Mouse (Mus musculus): ENCODE data around the gene Rbm45. TPM values are rescaled to one million over a fixed set of nuclear protein-coding genes. Genes with fewer than 3 reads are reported as not detected.

Gene Rbm45
- polyA plus RNA-seq, 1 experiment from 2014 or later = 19.7 TPM

DNA sequence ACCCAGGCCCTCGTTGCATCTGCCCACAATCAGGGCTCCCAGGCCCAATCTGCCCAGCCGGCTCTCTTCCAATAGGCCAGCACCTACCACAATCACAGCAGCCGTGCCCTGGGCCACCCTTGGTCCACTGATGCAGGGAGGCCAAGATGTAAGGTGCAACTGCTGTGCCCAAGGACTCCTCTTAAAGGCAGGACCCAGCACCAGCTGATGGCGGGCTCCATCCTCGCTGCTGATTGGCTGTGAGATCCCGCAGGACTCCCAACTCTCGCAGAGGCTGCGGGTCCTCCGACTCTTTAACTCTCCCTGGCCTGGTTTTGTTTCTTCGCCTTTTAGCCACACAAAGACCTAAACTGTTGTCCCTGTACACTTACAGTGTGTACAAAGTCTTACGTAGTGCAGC lies 9.6 kb upstream of the Rbm45 start, which contains the start of gene Cyct:
Cyct (minus strand) TSS at position 225 of the 400 bp plus-strand sequence.
- H3K36me3 ChIP-seq = no peaks in the 10 kb centered on the region
- WGBS = 89% methylated on average over 11 of the region's 11 CpGs
- no peak within 1 kb of the TSS for H3K9ac ChIP-seq (replicated peaks)
- no peak within 1 kb of the TSS for H3K4me3 ChIP-seq
- no peak within 1 kb of the TSS for H3K27ac ChIP-seq (replicated peaks)
- no peaks in the 10 kb centered on the region for H3K9me3 ChIP-seq
- no peak within 1 kb of the TSS for H3K4me2 ChIP-seq (replicated peaks)
- no peak for ATAC-seq (replicated peaks)
- no peaks in the 10 kb centered on the region for H3K4me1 ChIP-seq
- no peaks in the 10 kb centered on the region for H3K27me3 ChIP-seq

DNA sequence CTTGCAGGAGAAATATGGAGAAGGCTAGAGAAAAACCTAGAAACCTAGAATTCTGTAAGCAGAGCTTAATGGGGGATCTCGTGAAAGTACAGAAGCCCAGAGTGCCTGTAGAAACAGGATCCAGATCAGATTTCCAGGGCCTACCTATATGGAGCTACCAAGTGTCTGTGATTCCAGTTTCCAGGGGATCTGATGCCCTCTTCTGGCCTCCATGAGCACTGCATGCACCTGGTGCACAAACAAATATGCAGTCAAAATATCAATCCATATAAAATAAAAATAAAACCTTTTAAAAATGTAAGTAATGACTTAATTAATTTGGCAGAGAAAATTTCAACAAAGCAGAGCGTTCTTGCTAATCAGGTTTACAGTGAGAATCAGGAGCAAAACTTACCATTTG lies 7.7 kb upstream of the Rbm45 start:
- ATAC-seq (replicated peaks) = no peak
- H3K9me3 ChIP-seq = no peaks in the 10 kb centered on the region
- H3K4me1 ChIP-seq = no peaks in the 10 kb centered on the region
- no peak overlapping the region for H3K4me2 ChIP-seq (replicated peaks)
- no peak overlapping the region for H3K4me3 ChIP-seq
- H3K36me3 ChIP-seq = no peaks in the 10 kb centered on the region
- H3K27ac ChIP-seq (replicated peaks) = no peak overlapping the region
- H3K27me3 ChIP-seq = no peaks in the 10 kb centered on the region
- H3K9ac ChIP-seq (replicated peaks) = no peak overlapping the region
- 59% methylated on average over 2 of the region's 2 CpGs for WGBS

DNA sequence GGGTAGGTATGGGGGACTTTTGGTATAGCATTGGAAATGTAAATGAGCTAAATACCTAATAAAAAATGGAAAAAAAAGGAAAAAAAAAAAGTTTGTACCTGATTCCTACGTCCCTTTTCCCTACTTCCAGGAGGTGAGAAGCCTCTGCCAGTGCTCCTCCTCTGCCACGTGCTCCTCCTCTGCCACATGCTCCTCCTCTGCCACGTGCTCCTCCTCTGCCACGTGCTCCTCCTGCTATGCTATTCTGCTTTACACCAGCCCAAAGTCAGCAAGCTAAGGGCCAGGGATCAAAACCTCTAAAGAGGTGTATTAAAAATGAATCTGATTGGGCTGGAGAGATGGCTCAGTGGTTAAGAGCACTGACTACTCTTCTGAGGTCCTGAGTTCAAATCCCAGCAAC lies 4.0 kb upstream of the Rbm45 start:
- no peaks in the 10 kb centered on the region for H3K36me3 ChIP-seq
- H3K9ac ChIP-seq (replicated peaks) = no peak overlapping the region
- no peak overlapping the region for H3K27ac ChIP-seq (replicated peaks)
- 67% methylated on average over 4 of the region's 4 CpGs for WGBS
- H3K4me3 ChIP-seq = no peak overlapping the region
- H3K4me1 ChIP-seq = peaks cover 5% of the 10 kb centered on the region
- H3K9me3 ChIP-seq = no peaks in the 10 kb centered on the region
- H3K4me2 ChIP-seq (replicated peaks) = no peak overlapping the region
- no peak for ATAC-seq (replicated peaks)
- H3K27me3 ChIP-seq = no peaks in the 10 kb centered on the region

DNA sequence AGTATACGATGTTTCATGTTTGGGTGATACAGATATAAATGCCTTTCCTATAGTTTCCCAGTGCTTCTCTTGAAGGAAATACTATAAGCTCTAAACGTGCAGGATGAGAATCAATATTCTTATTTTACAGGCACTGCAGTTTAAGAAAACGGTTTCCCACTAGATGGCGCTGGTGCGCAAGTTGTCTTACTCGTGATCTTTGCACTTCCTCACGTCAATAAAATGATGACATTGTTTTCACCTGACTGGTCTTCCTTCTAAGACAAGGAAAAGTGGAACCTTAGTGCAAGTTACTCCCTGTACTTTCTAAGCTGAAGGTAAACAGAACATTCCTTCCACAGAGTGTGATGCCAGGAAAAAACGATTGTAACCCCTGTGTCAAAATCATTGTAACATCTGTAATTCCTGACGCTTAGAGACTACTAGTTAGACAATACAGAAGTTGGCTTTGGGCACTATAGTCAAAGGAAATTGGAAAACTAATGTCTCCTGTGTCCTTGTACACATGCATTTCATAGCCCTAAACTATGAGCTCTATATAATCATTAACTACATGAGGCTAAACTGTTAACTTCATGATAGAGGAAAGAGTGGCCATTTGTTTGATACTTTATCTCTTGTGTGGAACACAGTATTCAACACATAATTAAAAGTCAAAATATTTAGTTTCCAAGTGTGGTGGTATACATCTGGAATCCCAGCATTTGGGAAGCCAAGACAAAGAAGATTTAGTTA lies 2.4 kb upstream of the Rbm45 start:
- Histone ChIP-seq H3K36me3 (peaks cover 4% of the 10 kb centered on the region), H3K4me1 (peaks cover 11% of the 10 kb centered on the region), H3K9ac (replicated peaks) (no peak overlapping the region), H3K4me3 (no peak overlapping the region), H3K27ac (replicated peaks) (no peak overlapping the region), H3K9me3 (no peaks in the 10 kb centered on the region), H3K4me2 (replicated peaks) (no peak overlapping the region), H3K27me3 (no peaks in the 10 kb centered on the region)
- no peak for ATAC-seq (replicated peaks)
- WGBS = 17% methylated on average over 9 of the region's 9 CpGs

DNA sequence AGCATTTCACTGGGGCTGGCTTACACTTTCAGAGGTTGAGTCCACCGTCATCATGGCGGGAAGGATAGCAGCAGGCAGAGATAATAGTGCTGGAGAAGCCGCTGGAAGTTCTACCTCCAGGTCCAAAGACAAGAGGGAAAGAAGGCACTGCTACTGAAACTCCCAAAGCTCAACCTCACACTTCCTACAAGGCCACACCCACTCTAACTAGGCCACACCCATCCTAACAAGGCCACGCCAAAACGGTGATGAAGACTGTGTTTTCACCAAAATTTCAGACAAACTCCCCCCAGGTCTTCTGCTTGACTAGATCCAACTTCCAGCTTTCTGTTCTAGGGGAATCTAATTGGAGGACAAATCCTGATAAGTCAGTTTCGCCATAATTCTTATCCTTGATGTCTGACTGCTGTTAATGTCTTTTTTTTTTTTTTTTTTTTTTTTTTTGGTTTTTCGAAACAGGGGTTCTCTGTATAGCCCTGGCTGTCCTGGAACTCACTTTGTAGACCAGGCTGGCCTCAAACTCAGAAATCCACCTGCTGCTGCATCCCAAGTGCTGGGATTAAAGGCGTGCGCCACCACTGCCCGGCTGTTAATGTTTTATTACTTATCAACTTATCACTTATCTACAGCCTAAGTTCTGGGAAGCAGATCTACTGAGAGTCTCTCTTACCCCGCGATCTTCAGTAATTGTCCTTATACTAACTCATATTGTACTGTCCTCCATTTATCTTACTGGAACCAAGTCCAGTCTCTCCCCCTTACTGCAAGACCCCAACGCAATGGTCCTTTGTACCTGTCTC lies 723 bp upstream of the Rbm45 start:
- H3K36me3 ChIP-seq = peaks cover 19% of the 10 kb centered on the region
- H3K4me3 ChIP-seq = peak overlapping the region; percentile 93; the same call in 1 of the 2 replicates
- ATAC-seq (replicated peaks) = 0 out of 2 replicates have a peak, but pooled peaks have one; percentile 3
- peaks cover 11% of the 10 kb centered on the region for H3K4me1 ChIP-seq
- no peak overlapping the region for H3K9ac ChIP-seq (replicated peaks)
- no peaks in the 10 kb centered on the region for H3K27me3 ChIP-seq
- no peaks in the 10 kb centered on the region for H3K9me3 ChIP-seq
- H3K4me2 ChIP-seq (replicated peaks) = no peak overlapping the region
- H3K27ac ChIP-seq (replicated peaks) = no peak overlapping the region
- 78% methylated on average over 13 of the region's 13 CpGs for WGBS

DNA sequence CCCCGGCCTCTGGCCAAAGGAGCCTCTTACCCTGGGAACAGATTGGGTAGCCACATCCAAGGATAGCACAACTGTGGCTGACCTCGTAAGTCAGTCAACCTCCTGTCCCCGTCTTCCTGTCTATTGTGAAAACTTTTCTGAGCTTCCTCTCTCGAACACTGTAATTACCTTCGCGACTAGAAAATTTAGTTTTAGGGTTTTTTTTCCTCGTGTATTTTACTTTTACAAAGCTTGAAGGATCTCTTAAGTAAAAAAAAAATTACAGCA lies 805 bp downstream of the Rbm45 start:
- H3K36me3 ChIP-seq = peaks cover 30% of the 10 kb centered on the region
- 3% methylated on average over 7 of the region's 7 CpGs for WGBS
- peaks cover 11% of the 10 kb centered on the region for H3K4me1 ChIP-seq
- peak overlapping the region; percentile 90 for H3K9ac ChIP-seq (replicated peaks)
- peak overlapping the region; percentile 93 for H3K4me3 ChIP-seq
- H3K4me2 ChIP-seq (replicated peaks) = peak overlapping the region; percentile 87
- H3K27ac ChIP-seq (replicated peaks) = no peak overlapping the region
- H3K27me3 ChIP-seq = no peaks in the 10 kb centered on the region
- ATAC-seq (replicated peaks) = no peak
- H3K9me3 ChIP-seq = no peaks in the 10 kb centered on the region

DNA sequence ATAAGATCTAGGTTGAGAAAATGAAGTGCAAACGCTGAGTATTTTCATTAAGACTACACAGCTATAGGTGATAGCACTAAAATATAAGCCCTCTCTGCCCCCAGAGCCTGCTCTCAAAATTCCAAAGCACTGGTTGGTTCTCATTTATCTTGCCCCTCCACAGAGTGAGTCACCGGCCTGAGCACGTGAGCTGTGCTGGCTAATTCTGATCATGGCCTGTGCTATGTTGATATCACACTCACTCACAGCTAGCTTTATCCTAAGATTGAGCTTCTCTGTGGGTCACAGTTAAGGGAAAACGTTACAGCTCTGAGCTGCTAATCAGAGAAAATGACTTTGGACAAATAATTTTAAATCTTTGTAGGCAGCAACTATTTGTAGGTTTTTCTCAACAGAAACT lies 2.5 kb downstream of the Rbm45 start:
- WGBS = 91% methylated on average over 4 of the region's 4 CpGs
- no peaks in the 10 kb centered on the region for H3K9me3 ChIP-seq
- H3K27me3 ChIP-seq = no peaks in the 10 kb centered on the region
- H3K4me2 ChIP-seq (replicated peaks) = no peak overlapping the region
- H3K4me3 ChIP-seq = no peak overlapping the region
- H3K4me1 ChIP-seq = peaks cover 11% of the 10 kb centered on the region
- peaks cover 42% of the 10 kb centered on the region for H3K36me3 ChIP-seq
- no peak overlapping the region for H3K9ac ChIP-seq (replicated peaks)
- no peak overlapping the region for H3K27ac ChIP-seq (replicated peaks)
- ATAC-seq (replicated peaks) = no peak

DNA sequence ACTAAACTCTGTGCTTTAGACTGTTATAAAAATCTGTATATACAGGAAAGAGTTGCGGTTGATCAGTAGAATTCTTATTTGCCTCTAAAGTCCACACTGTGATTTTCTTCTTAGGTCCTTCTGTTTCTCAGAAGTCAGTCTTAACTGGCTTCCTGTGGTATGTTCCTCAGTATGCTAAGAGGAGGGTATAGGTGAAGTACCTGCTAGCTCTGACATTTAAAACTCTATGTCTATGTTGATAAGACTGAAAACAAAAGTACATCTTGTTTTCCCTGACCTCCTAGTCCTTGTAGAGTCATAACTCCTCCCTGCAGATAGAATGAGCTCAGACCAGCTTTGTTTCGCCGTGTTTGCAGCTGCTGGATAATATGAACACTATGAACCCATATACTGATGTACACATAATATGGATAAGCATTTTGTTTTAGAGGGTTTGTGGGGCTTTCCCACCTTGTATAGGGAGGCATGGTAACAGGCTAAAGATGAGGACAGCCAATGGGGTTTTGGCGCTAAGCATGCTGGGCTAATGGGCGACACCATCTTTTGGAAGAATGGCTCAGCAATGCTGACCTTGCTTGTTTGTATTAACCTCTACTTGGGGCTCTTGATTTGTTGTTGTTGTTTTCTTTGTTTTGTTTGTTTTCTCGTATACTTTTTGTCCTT lies 4.9 kb downstream of the Rbm45 start:
- Histone ChIP-seq H3K9me3 (no peaks in the 10 kb centered on the region), H3K36me3 (peaks cover 65% of the 10 kb centered on the region), H3K9ac (replicated peaks) (no peak overlapping the region), H3K4me1 (peaks cover 11% of the 10 kb centered on the region), H3K27ac (replicated peaks) (no peak overlapping the region), H3K4me3 (no peak overlapping the region), H3K27me3 (no peaks in the 10 kb centered on the region), H3K4me2 (replicated peaks) (no peak overlapping the region)
- WGBS = 91% methylated on average over 6 of the region's 6 CpGs
- ATAC-seq (replicated peaks) = no peak

DNA sequence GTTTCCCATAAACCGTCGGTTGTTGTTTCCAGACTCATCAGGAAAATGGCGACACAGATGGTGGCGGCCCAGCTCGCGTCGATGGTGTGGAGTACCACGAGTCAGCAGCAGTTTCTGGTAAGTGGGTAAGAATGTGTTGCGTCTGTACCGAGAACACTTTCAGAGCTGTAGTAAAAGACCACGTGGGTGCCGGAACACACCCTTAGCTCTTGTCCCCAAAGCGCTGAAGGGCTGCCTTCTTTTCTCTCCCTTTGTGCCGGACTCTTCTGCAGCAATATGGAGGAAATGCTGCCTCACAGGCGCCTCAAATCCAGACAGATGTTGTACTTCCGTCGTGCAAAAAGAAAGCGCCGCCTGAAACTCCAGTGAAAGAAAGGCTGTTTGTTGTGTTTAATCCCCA lies 8.9 kb downstream of the Rbm45 start:
- Histone ChIP-seq H3K27me3 (no peaks in the 10 kb centered on the region), H3K36me3 (peaks cover 81% of the 10 kb centered on the region), H3K9ac (replicated peaks) (no peak overlapping the region), H3K27ac (replicated peaks) (no peak overlapping the region), H3K9me3 (no peaks in the 10 kb centered on the region), H3K4me1 (no peaks in the 10 kb centered on the region), H3K4me3 (no peak overlapping the region), H3K4me2 (replicated peaks) (no peak overlapping the region)
- ATAC-seq (replicated peaks) = no peak
- WGBS = 96% methylated on average over 19 of the region's 19 CpGs

DNA sequence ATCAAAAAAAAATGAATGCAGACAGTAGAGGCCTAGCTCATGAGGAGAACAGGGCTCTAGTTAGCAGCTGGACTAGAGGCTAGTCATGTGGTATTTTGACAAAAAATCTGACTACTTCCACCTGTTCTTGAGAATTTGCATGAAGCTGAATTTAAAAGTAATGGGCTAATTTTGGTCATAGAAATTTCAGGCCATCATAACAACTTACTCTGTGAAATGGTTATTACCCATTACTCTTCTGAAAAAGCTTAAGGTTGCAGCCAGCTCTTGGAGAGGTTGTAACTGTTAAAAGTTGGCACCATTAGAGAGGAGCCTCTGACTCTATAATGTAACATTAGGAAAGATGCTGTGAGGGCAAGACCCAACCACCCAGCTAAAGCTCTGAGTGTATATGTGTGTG lies 16.7 kb downstream of the Rbm45 start:
- Histone ChIP-seq H3K4me3 (no peak overlapping the region), H3K4me1 (no peaks in the 10 kb centered on the region), H3K4me2 (replicated peaks) (no peak overlapping the region), H3K27ac (replicated peaks) (no peak overlapping the region), H3K27me3 (no peaks in the 10 kb centered on the region), H3K9me3 (no peaks in the 10 kb centered on the region), H3K9ac (replicated peaks) (no peak overlapping the region), H3K36me3 (peaks cover 23% of the 10 kb centered on the region)
- no peak for ATAC-seq (replicated peaks)

DNA sequence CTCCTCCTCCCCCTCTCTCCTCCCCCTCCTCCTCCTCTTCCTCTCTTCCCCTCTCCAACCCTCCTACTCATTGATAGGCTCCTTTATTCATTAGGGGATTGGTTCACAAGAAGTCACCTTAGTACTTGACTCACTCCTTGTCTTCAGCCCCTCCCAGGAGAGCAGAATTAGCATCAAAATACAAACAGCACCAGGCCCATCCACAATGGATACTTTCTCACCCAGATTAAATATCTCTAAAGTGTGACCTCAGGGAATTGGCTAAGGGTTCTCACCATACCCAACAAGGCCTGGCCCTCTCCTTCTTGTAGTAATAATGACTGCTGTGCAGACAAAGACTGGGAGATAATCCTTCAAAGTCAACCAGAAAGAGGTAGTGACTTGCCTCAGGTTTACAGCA lies 30.4 kb downstream of the Rbm45 start:
- ATAC-seq (replicated peaks) = no peak

DNA sequence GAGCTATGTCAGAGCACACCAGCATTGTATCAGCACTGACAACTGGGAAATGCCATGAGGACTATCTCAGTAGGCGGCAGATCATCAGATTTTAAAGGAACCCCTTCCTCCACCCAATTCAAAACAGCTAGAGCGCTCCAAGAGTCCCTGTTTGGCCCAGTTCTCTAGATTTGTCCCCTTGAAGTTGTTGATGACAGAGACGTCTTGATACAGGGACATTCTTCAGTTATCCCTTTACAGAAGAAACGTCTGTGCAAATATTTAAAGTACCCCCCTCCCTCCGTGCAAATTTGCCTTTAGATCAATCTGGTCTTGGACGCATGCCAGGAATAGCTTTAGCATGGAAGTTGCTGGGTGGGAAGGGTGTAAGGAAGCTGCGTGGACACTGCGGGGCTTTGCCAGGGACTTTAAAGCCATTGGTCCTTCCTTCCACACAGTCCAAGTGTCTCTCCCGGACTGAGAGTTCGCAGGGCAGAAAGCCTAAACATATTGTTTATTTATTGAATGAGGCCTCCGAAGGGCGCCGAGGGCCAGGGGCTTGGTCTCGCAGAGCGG lies 35.9 kb downstream of the Rbm45 start:
- Histone ChIP-seq H3K27me3 (no peaks in the 10 kb centered on the region), H3K9me3 (no peaks in the 10 kb centered on the region), H3K36me3 (no peaks in the 10 kb centered on the region), H3K9ac (replicated peaks) (peak overlapping the region; percentile 93), H3K27ac (replicated peaks) (peak overlapping the region; percentile 84), H3K4me1 (peaks cover 17% of the 10 kb centered on the region), H3K4me3 (peak overlapping the region; percentile 99), H3K4me2 (replicated peaks) (peak overlapping the region; percentile 89)
- ATAC-seq (replicated peaks) = peak; percentile 56
- under 1% methylated on average over 15 of the region's 15 CpGs for WGBS

More for the DNA sequence above, 30.4 kb downstream of the Rbm45 start:
- H3K9ac ChIP-seq (replicated peaks) = no peak overlapping the region
- no peak overlapping the region for H3K27ac ChIP-seq (replicated peaks)
- H3K4me2 ChIP-seq (replicated peaks) = no peak overlapping the region
- H3K27me3 ChIP-seq = no peaks in the 10 kb centered on the region
- peaks cover 5% of the 10 kb centered on the region for H3K4me1 ChIP-seq
- no peaks in the 10 kb centered on the region for H3K36me3 ChIP-seq
- H3K9me3 ChIP-seq = no peaks in the 10 kb centered on the region
- H3K4me3 ChIP-seq = no peak overlapping the region
